Mouse (Mus musculus) ES-Bruce4 (cell line): ENCODE data around the gene Cpvl. TPM values are rescaled to one million over a fixed set of nuclear protein-coding genes. Genes with fewer than 3 reads are reported as not detected.

Source experiments
- H3K27ac ChIP-seq: 2 replicates; pipeline ENCODE4 v1.5.1; 2012; ENCODE audit warnings: low read length, inconsistent platforms; ENCODE audit not compliant: insufficient read depth
- H3K27me3 ChIP-seq: 2 replicates; pipeline ENCODE4 v1.6.1; 2012; ENCODE audit warnings: mild to moderate bottlenecking, low read length, inconsistent platforms; ENCODE audit not compliant: control insufficient read depth, poor library complexity, insufficient read depth, severe bottlenecking
- H3K36me3 ChIP-seq: 2 replicates; pipeline ENCODE4 v1.6.1; 2012; ENCODE audit warnings: inconsistent platforms, mild to moderate bottlenecking, low read length, moderate library complexity; ENCODE audit not compliant: control insufficient read depth, poor library complexity, insufficient read depth, severe bottlenecking
- H3K4me1 ChIP-seq: one replicate; pipeline ENCODE4 v1.8.1; 2011; ENCODE audit warnings: low read length; ENCODE audit not compliant: control insufficient read depth, insufficient read depth
- H3K4me3 ChIP-seq: 2 replicates; pipeline ENCODE4 v1.5.1; 2011; ENCODE audit warnings: low read depth, mild to moderate bottlenecking, low read length
- H3K9ac ChIP-seq: 2 replicates; pipeline ENCODE4 v1.6.1; 2012; ENCODE audit warnings: low read depth, mild to moderate bottlenecking, inconsistent platforms; ENCODE audit not compliant: poor library complexity, severe bottlenecking
- H3K9me3 ChIP-seq: replicated peaks from 2 replicates; pipeline ENCODE4 v1.6.1; 2012; ENCODE audit warnings: mild to moderate bottlenecking, low read length, inconsistent platforms; ENCODE audit not compliant: control insufficient read depth, poor library complexity, insufficient read depth, severe bottlenecking
- CTCF ChIP-seq: IDR thresholded peaks from one replicate; pipeline ENCODE4 v1.8.1; 2011; ENCODE audit warnings: low read depth, low read length
- EP300 ChIP-seq: IDR thresholded peaks from 2 replicates; pipeline ENCODE4 v1.6.1; 2011; ENCODE audit warnings: low read depth, low read length; ENCODE audit not compliant: insufficient read depth
- POLR2A ChIP-seq: IDR thresholded peaks from one replicate; pipeline ENCODE4 v1.8.1; 2011; ENCODE audit warnings: low read length; ENCODE audit not compliant: insufficient read depth
- polyA plus RNA-seq: library from polyadenylated mRNA; stranded (reverse); fragments of >200 nt; gene quantifications from 2 replicates; pipeline ENCODE4 v1.2.4, GENCODE M21; 2011; ENCODE audit warnings: low read depth; ENCODE audit not compliant: missing spikeins, insufficient read depth, insufficient read length

Gene Cpvl
- polyA plus RNA-seq, 1 experiment: not detected

DNA sequence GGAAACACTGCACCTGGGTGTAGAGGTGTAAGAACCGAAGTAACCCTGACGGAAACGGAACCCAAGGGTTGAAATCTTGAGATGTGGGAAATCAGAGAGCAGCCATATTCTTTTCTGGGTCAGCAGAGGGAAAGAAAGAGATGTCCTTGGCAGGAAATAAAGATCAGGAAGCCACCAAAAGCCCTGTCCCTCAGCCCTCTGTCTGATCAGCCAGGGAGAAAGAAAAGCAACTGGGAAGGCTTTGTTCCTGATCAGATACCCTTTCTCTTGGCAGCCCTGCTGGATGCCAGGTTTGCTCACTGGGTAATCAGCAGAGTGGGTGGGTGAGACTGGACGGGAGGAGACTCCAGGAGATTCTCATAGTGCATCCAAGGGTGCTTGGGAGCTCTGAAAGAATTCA is 27.1 kb downstream of the Cpvl start:
- Histone ChIP-seq H3K4me1 (no peaks in the 10 kb centered on the region), H3K27ac (no peak overlapping the region), H3K27me3 (no peaks in the 10 kb centered on the region), H3K9me3 (no peaks in the 10 kb centered on the region), H3K4me3 (no peak overlapping the region), H3K9ac (no peak overlapping the region), H3K36me3 (no peaks in the 10 kb centered on the region)
- TF ChIP-seq EP300 (no peak), CTCF (no peak), POLR2A (no peak)

- no peaks in the 10 kb centered on the region for H3K27me3 ChIP-seq
- H3K4me3 ChIP-seq: no peak overlapping the region
- TF ChIP-seq EP300: no peak
- TF ChIP-seq POLR2A: no peak
- H3K9ac ChIP-seq: no peak overlapping the region
- no peaks in the 10 kb centered on the region for H3K36me3 ChIP-seq
- no peaks in the 10 kb centered on the region for H3K4me1 ChIP-seq
- no peaks in the 10 kb centered on the region for H3K9me3 ChIP-seq
- no peak overlapping the region for H3K27ac ChIP-seq
Observed at GRCm38 (mm10) chr6:53950876-53951275, 27.6 kb downstream of the Cpvl start.

GRCm38 (mm10) chr6:53948388-53949035 is 30.0 kb downstream of the Cpvl start:
- no peaks in the 10 kb centered on the region for H3K9me3 ChIP-seq
- no peak overlapping the region for H3K9ac ChIP-seq
- TF ChIP-seq CTCF (no peak), EP300 (no peak), POLR2A (no peak)
- no peaks in the 10 kb centered on the region for H3K4me1 ChIP-seq
- H3K36me3 ChIP-seq: no peaks in the 10 kb centered on the region
- H3K27ac ChIP-seq: no peak overlapping the region
- no peaks in the 10 kb centered on the region for H3K27me3 ChIP-seq
- no peak overlapping the region for H3K4me3 ChIP-seq

- no peak for TF ChIP-seq POLR2A
- TF ChIP-seq EP300: no peak
- TF ChIP-seq CTCF: no peak
- H3K27me3 ChIP-seq: no peaks in the 10 kb centered on the region
- H3K4me3 ChIP-seq: no peak overlapping the region
- H3K36me3 ChIP-seq: no peaks in the 10 kb centered on the region
- H3K9me3 ChIP-seq: no peaks in the 10 kb centered on the region
- H3K4me1 ChIP-seq: no peaks in the 10 kb centered on the region
- H3K9ac ChIP-seq: no peak overlapping the region
- no peak overlapping the region for H3K27ac ChIP-seq
Observed at GRCm38 (mm10) chr6:53944887-53945286, 33.6 kb downstream of the Cpvl start.

DNA sequence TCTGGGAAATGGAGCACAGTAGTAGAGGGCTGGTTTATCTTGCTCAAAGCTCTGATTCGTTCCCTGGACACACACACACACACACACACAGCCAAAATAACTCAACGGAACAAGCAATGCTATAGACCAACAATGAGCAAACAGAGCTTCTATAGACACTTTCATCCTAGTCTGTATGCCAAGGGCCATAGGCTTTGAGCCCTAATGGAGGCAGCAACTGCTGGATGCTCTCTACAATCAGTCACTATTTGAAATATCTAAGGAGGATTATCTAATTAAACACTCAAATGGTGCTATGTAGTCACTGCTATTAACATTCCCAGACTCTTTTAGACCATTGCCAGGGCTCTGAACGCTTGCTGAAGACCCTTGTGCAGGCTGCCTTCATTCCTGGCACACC is 34.1 kb downstream of the Cpvl start:
- H3K9ac ChIP-seq: no peak overlapping the region
- no peak overlapping the region for H3K4me3 ChIP-seq
- no peaks in the 10 kb centered on the region for H3K27me3 ChIP-seq
- H3K27ac ChIP-seq: no peak overlapping the region
- TF ChIP-seq EP300: no peak
- no peak for TF ChIP-seq CTCF
- TF ChIP-seq POLR2A: no peak
- H3K4me1 ChIP-seq: no peaks in the 10 kb centered on the region
- H3K36me3 ChIP-seq: no peaks in the 10 kb centered on the region
- H3K9me3 ChIP-seq: no peaks in the 10 kb centered on the region

DNA sequence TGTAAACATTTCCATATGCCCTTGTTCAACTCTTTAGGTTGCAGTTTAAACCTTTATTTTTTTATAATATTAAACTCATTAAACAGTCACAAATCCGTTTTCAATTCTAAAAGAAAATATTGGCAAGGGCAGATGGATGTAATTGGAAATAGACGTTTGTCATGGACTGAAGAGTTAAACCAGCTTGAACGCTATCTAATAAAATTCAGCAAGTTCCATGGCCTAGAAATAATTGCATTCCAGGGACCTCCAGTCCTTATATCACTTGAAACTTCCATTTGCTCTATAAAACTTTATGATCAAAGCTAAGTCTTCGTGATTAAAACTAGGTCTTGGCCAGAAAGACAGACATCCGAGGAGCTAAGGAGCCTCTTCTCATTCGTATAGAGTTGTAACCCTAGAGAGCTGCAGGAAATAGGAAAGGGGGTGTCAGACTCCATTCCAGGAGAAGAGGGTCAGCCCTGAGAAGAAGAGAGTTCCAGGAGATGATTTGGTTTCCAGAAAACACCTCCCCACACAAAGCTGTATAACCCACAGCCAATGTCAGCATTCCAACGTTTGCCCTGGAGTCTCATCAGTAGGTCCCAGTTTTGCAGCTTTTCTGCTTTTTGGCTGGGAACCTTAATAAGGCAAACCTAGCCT is 36.2 kb downstream of the Cpvl start:
- H3K27ac ChIP-seq: no peak overlapping the region

More for the DNA sequence above, 36.2 kb downstream of the Cpvl start:
- H3K4me3 ChIP-seq: no peak overlapping the region
- no peaks in the 10 kb centered on the region for H3K4me1 ChIP-seq
- no peaks in the 10 kb centered on the region for H3K27me3 ChIP-seq
- H3K9me3 ChIP-seq: no peaks in the 10 kb centered on the region
- H3K9ac ChIP-seq: no peak overlapping the region
- no peaks in the 10 kb centered on the region for H3K36me3 ChIP-seq
- TF ChIP-seq EP300 (no peak), POLR2A (no peak), CTCF (no peak)
